Mouse (Mus musculus) lung, adult 18-20 months (tissue): ENCODE results near the gene Rxylt1.

Experiments
- DNase-seq, 2 experiments: peaks; one replicate each; pipeline ENCODE4 v3.0.0; 2022; ENCODE audit warnings: mixed read lengths in 2 of 2

Gene Rxylt1

GRCm38 (mm10) chr10:122096980-122097844, at the start of gene Rxylt1:
Rxylt1 (minus strand) TSS chr10:122097371.
- peak; percentile 99 for DNase-seq

GRCm38 (mm10) chr10:122121290-122121970, 24.3 kb upstream of the Rxylt1 start:
- no peak for DNase-seq

- DNase-seq: no peak
Measured at GRCm38 (mm10) chr10:122120500-122121289, 23.5 kb upstream of the Rxylt1 start.

GRCm38 (mm10) chr10:122119451-122119850, 22.3 kb upstream of the Rxylt1 start:
- DNase-seq: no peak

GRCm38 (mm10) chr10:122116636-122117035, 19.5 kb upstream of the Rxylt1 start:
- no peak for DNase-seq

GRCm38 (mm10) chr10:122106633-122107028, 9.5 kb upstream of the Rxylt1 start:
- no peak for DNase-seq

GRCm38 (mm10) chr10:122105889-122106632, 8.9 kb upstream of the Rxylt1 start:
- peak in 1 of 2 experiments; percentile 14 for DNase-seq

GRCm38 (mm10) chr10:122105407-122105806, 8.2 kb upstream of the Rxylt1 start:
- DNase-seq: peak; percentile 27 to 50

- no peak for DNase-seq
Measured at GRCm38 (mm10) chr10:122102675-122103074, 5.5 kb upstream of the Rxylt1 start.

GRCm38 (mm10) chr10:122096462-122096979, 650 bp downstream of the Rxylt1 start:
- DNase-seq: no peak

- no peak for DNase-seq
Measured at GRCm38 (mm10) chr10:122090472-122090871, 6.7 kb downstream of the Rxylt1 start.

- no peak for DNase-seq
Measured at GRCm38 (mm10) chr10:122081352-122081751, 15.8 kb downstream of the Rxylt1 start.

- DNase-seq: no peak
Measured at GRCm38 (mm10) chr10:122069153-122069552, 28.0 kb downstream of the Rxylt1 start.

- DNase-seq: no peak
Measured at GRCm38 (mm10) chr10:122055826-122056225, 41.3 kb downstream of the Rxylt1 start.

- DNase-seq: peak; percentile 38 to 52
Measured at GRCm38 (mm10) chr10:122054535-122054934, 42.6 kb downstream of the Rxylt1 start.

GRCm38 (mm10) chr10:122051831-122052230, 45.3 kb downstream of the Rxylt1 start:
- peak; percentile 80 to 86 for DNase-seq

GRCm38 (mm10) chr10:122047727-122048365, 49.3 kb downstream of the Rxylt1 start:
- peak; percentile 79 to 86 for DNase-seq

GRCm38 (mm10) chr10:122046904-122047726, 50.1 kb downstream of the Rxylt1 start, which contains the start of gene Srgap1:
Srgap1 (minus strand) TSS chr10:122047315.
- DNase-seq: peak; percentile 51 to 59

- no peak for DNase-seq
Measured at GRCm38 (mm10) chr10:122046511-122046903, 50.7 kb downstream of the Rxylt1 start.

- no peak for DNase-seq
Measured at GRCm38 (mm10) chr10:122045946-122046345, 51.2 kb downstream of the Rxylt1 start.

GRCm38 (mm10) chr10:122044926-122045325, 52.2 kb downstream of the Rxylt1 start:
- DNase-seq: no peak
